Mouse (Mus musculus) adrenal gland, postnatal 25 days (tissue): Measurements from ENCODE around the gene Atn1. TPM values are rescaled to one million over a fixed set of nuclear protein-coding genes. Genes with fewer than 3 reads are reported as not detected.

Experiments
- DNase-seq: peaks from one replicate; pipeline ENCODE4 v3.0.0; 2021; ENCODE audit warnings: mixed read lengths
- total RNA-seq: library from RNA; stranded (reverse); gene quantifications from 2 replicates; pipeline ENCODE4 v1.2.3, GENCODE M21; 2021

Atn1 gene
- total RNA-seq, 1 experiment from 2014 or later, result 100 TPM

- no peak for DNase-seq
Measured at GRCm38 (mm10) chr6:124767920-124768703, 11.8 kb upstream of the Atn1 start.

GRCm38 (mm10) chr6:124767536-124767919, 11.2 kb upstream of the Atn1 start:
- no peak for DNase-seq

GRCm38 (mm10) chr6:124765951-124766350, 9.6 kb upstream of the Atn1 start:
- DNase-seq, result no peak

GRCm38 (mm10) chr6:124759259-124759658, 2.9 kb upstream of the Atn1 start:
- DNase-seq, result peak; percentile 83

- DNase-seq, result no peak
Measured at GRCm38 (mm10) chr6:124758849-124759232, 2.5 kb upstream of the Atn1 start.

GRCm38 (mm10) chr6:124757909-124758848, 1.9 kb upstream of the Atn1 start:
- DNase-seq, result peak; percentile 52

- DNase-seq, result no peak
Measured at GRCm38 (mm10) chr6:124757351-124757880, 1.1 kb upstream of the Atn1 start.

- DNase-seq, result peak; percentile 87
Measured at GRCm38 (mm10) chr6:124756652-124757350, 477 bp upstream of the Atn1 start.

GRCm38 (mm10) chr6:124755306-124755705, 1.0 kb downstream of the Atn1 start:
- DNase-seq, result no peak

GRCm38 (mm10) chr6:124753861-124754260, 2.5 kb downstream of the Atn1 start:
- DNase-seq, result no peak

- DNase-seq, result no peak
Measured at GRCm38 (mm10) chr6:124750405-124750804, 5.9 kb downstream of the Atn1 start.

GRCm38 (mm10) chr6:124746654-124747632, 9.4 kb downstream of the Atn1 start:
- no peak for DNase-seq

- DNase-seq, result no peak
Measured at GRCm38 (mm10) chr6:124746296-124746605, 10.1 kb downstream of the Atn1 start.

GRCm38 (mm10) chr6:124745490-124746295, 10.6 kb downstream of the Atn1 start:
- DNase-seq, result peak; percentile 93

GRCm38 (mm10) chr6:124744755-124745321, 11.5 kb downstream of the Atn1 start:
- DNase-seq, result no peak

- DNase-seq, result no peak
Measured at GRCm38 (mm10) chr6:124743647-124744046, 12.7 kb downstream of the Atn1 start.

GRCm38 (mm10) chr6:124742839-124743514, 13.3 kb downstream of the Atn1 start:
- DNase-seq, result no peak

GRCm38 (mm10) chr6:124741842-124742241, 14.5 kb downstream of the Atn1 start:
- DNase-seq, result no peak
